Mouse (Mus musculus) brain, embryonic 14.5 days (tissue): Measurements from ENCODE around the gene Zcchc9.

Experiments used
- CTCF ChIP-seq: fragments of 200-500 bp; IDR thresholded peaks from 2 replicates; pipeline ENCODE4 v1.5.1; 2012; ENCODE audit warnings: inconsistent platforms, mild to moderate bottlenecking, moderate library complexity, borderline replicate concordance; ENCODE audit not compliant: insufficient read depth, insufficient read length; ENCODE audit errors: extremely low read depth
- POLR2A ChIP-seq: fragments of 200-500 bp; IDR thresholded peaks from 2 replicates; pipeline ENCODE4 v1.6.1; 2012; ENCODE audit warnings: mild to moderate bottlenecking, inconsistent platforms, borderline replicate concordance; ENCODE audit not compliant: poor library complexity, insufficient read depth, insufficient read length, severe bottlenecking; ENCODE audit errors: extremely low read depth

GRCm38 (mm10) chr13:91797442-91797841 lies 10.1 kb downstream of the Zcchc9 start:
- no peak for TF ChIP-seq POLR2A
- no peak for TF ChIP-seq CTCF
